Mouse (Mus musculus): ENCODE results near the gene Edc4. TPM values are rescaled to one million over a fixed set of nuclear protein-coding genes. Genes with fewer than 3 reads are reported as not detected.

Gene Edc4
- polyA plus RNA-seq, 1 experiment from 2014 or later: 50.5 TPM

DNA sequence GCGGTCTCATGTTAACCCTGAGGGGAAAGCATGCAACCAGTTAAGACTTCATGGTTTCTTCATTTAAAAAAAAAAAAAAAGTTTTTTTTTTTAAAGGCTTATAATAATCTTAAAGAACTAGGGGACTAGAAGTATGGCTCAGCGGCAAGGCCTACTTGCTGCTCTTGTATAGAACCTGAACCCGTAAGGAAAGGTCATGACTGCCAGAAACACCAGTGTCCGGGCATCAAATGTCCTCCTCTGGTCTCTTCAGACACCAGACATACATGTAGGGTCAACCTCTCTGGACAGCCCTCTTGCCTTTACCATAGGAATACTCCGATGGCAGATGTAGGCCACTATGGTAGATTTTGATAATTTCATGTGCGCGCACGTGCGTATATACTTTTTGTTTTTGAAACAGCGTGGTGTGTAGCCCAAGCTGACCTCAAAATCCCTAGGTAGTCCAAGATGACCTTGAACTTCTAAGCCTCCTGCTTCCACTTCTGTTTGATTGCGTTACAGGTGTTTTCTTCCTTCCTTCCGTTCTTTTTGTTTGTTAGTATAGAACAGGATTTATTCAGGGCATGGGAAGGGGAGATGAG, 28.4 kb upstream of the Edc4 start:
- DNase-seq (ENCODE audit: low spot score): peak; percentile 20
- Histone ChIP-seq H3K27me3 (ENCODE audit: control insufficient read depth, insufficient read depth, low read length) (no peaks in the 10 kb centered on the region), H3K36me3 (ENCODE audit: control insufficient read depth, insufficient read depth, low read length) (peaks cover 3% of the 10 kb centered on the region; the same call in 1 of the 2 replicates), H3K4me1 (ENCODE audit: control insufficient read depth, insufficient read depth, low read length) (peaks cover 19% of the 10 kb centered on the region), H3K4me3 (ENCODE audit: low read depth, low read length) (peak overlapping the region; percentile 84; the same call in 1 of the 2 replicates), H3K27ac (ENCODE audit: low read depth, low read length) (no peak overlapping the region), H3K9ac (ENCODE audit: low read length) (no peak overlapping the region), H3K9me3 (ENCODE audit: control insufficient read depth, low read length) (no peaks in the 10 kb centered on the region), H3K4me2 (ENCODE audit: low read depth) (no peak overlapping the region)
- WGBS: 86% methylated on average over 12 of the region's 12 CpGs
- no peak for ATAC-seq (ENCODE audit: insufficient read depth, low FRiP score, low TSS enrichment)

DNA sequence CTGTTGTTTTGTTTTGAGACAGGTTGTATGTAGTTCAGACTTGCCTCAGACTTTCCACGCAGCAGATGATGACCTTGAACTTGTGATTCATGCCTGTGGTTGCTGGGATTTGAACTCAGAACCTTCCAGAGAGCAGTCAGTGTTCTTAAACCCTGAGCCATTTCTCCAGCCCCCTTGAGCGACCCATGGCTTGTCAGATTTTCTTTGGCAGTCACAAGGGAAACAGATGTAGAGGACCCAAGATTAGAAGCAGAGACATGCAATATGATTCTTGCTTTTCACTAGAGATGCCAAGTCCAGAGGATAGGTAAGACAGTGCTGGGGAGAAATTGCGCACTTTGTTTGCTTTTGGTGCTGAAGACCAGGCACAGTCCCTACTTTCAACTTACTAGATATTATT, 27.5 kb upstream of the Edc4 start, which contains the start of gene Cenpt:
Gene Cenpt (minus strand): TSS at position 101 of the 400 bp plus-strand sequence.
- H3K4me1 ChIP-seq (ENCODE audit: control insufficient read depth, insufficient read depth, low read length): peaks cover 23% of the 10 kb centered on the region
- DNase-seq (ENCODE audit: low spot score): no peak
- no peak for ATAC-seq (ENCODE audit: insufficient read depth, low FRiP score, low TSS enrichment)
- no peaks in the 10 kb centered on the region for H3K9me3 ChIP-seq (ENCODE audit: control insufficient read depth, low read length)
- H3K27ac ChIP-seq (ENCODE audit: low read depth, low read length): no peak within 1 kb of the TSS
- H3K36me3 ChIP-seq (ENCODE audit: control insufficient read depth, insufficient read depth, low read length): peaks cover under 1% of the 10 kb centered on the region; the same call in 1 of the 2 replicates
- H3K27me3 ChIP-seq (ENCODE audit: control insufficient read depth, insufficient read depth, low read length): no peaks in the 10 kb centered on the region
- no peak within 1 kb of the TSS for H3K4me2 ChIP-seq (ENCODE audit: low read depth)
- 88% methylated on average over 3 of the region's 3 CpGs for WGBS
- H3K4me3 ChIP-seq (ENCODE audit: low read depth, low read length): no peak within 1 kb of the TSS
- H3K9ac ChIP-seq (ENCODE audit: low read length): no peak within 1 kb of the TSS

DNA sequence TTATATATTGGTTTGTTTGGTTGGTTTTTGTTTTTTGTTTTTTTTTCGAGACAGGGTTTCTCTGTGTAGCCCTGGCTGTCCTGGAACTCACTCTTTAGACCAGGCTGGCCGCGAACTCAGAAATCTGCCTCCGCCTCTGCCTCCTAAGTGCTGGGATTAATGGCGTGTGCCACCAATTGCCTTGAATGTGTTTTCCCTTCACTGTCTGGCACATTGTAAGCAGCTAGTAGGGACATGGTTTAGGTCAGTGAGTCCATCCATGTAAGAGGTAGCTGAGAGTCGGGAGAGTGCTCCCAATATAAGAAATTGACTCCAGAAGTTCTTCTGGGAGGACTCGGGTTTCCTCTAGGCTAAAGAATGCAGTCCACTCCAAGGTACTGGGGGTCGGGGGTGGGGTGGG, 26.4 kb upstream of the Edc4 start:
- Histone ChIP-seq H3K4me2 (ENCODE audit: low read depth) (peak overlapping the region; percentile 93), H3K36me3 (ENCODE audit: control insufficient read depth, insufficient read depth, low read length) (no peaks in the 10 kb centered on the region; the same call in 1 of the 2 replicates), H3K9ac (ENCODE audit: low read length) (no peak overlapping the region; the same call in 1 of the 2 replicates), H3K9me3 (ENCODE audit: control insufficient read depth, low read length) (no peaks in the 10 kb centered on the region), H3K4me3 (ENCODE audit: low read depth, low read length) (peak overlapping the region; percentile 69), H3K27me3 (ENCODE audit: control insufficient read depth, insufficient read depth, low read length) (no peaks in the 10 kb centered on the region), H3K27ac (ENCODE audit: low read depth, low read length) (peak overlapping the region; percentile 85; the same call in 1 of the 2 replicates), H3K4me1 (ENCODE audit: control insufficient read depth, insufficient read depth, low read length) (peaks cover 23% of the 10 kb centered on the region)
- ATAC-seq (ENCODE audit: insufficient read depth, low FRiP score, low TSS enrichment) (no peak; the same call in 1 of the 2 replicates), DNase-seq (ENCODE audit: low spot score) (no peak)
- WGBS: 28% methylated on average over 8 of the region's 8 CpGs

DNA sequence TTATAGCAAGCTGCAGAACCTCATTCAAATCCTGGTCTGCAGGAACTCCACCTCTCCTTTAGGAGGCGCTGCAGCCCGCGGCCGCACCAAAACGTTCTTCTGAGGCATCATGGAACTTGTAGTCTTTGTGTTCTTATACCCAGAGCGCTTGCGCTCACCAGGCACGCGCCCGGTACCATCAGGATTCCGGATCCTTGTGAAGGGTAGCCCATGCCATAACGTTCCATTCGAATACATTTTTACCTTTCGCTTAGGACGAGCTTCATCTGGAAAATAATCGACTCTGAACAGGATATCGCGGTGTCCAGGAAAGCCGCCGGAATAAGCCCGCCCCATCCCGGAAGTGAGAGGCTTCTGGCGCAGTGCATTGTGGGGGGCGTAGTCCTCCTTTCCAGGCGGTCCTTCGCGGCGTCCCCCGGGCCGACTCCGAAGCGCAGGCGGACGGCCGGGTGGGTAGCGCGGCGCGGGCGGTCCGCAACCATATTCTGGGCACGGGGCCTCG, 25.9 kb upstream of the Edc4 start, which contains the start of gene Thap11:
Gene Thap11 (plus strand): TSS at position 418 of the 502 bp plus-strand sequence.
- H3K4me1 ChIP-seq (ENCODE audit: control insufficient read depth, insufficient read depth, low read length): peaks cover 27% of the 10 kb centered on the region

DNA sequence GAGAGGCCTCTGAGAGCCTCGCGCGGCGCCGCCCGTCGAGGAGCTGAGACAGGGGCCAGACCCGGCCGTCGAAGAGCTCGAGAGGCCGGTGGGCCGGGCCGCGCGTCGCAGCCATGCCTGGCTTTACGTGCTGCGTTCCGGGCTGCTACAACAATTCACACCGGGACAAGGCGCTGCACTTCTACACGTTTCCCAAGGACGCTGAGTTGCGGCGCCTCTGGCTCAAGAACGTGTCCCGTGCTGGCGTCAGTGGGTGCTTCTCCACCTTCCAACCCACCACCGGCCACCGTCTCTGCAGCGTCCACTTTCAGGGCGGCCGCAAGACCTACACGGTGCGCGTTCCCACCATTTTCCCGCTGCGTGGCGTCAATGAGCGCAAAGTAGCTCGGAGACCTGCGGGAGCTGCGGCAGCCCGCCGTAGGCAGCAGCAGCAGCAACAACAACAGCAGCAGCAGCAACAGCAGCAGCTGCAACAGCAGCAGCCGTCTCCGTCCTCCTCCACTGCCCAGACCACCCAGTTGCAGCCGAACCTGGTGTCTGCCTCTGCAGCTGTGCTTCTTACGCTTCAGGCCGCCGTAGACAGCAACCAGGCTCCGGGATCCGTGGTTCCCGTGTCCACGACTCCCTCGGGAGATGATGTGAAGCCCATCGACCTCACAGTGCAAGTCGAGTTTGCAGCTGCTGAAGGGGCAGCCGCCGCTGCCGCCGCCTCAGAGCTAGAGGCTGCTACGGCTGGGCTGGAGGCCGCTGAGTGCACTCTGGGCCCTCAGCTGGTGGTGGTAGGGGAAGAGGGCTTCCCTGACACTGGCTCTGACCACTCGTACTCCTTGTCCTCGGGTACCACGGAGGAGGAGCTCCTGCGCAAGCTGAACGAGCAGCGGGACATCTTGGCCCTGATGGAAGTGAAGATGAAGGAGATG, 25.2 kb upstream of the Edc4 start:
- ATAC-seq (ENCODE audit: insufficient read depth, low FRiP score, low TSS enrichment): peak; percentile 42
- DNase-seq (ENCODE audit: low spot score): peak; percentile 64
- H3K4me3 ChIP-seq (ENCODE audit: low read depth, low read length): peak overlapping the region; percentile 69
- H3K36me3 ChIP-seq (ENCODE audit: control insufficient read depth, insufficient read depth, low read length): no peaks in the 10 kb centered on the region; the same call in 1 of the 2 replicates
- peak overlapping the region; percentile 85 for H3K27ac ChIP-seq (ENCODE audit: low read depth, low read length)
- under 1% methylated on average over 71 of the region's 71 CpGs for WGBS
- peak overlapping the region; percentile 93 for H3K4me2 ChIP-seq (ENCODE audit: low read depth)
- peak overlapping the region; percentile 78 for H3K9ac ChIP-seq (ENCODE audit: low read length)
- no peaks in the 10 kb centered on the region for H3K9me3 ChIP-seq (ENCODE audit: control insufficient read depth, low read length)
- no peaks in the 10 kb centered on the region for H3K27me3 ChIP-seq (ENCODE audit: control insufficient read depth, insufficient read depth, low read length)
- H3K4me1 ChIP-seq (ENCODE audit: control insufficient read depth, insufficient read depth, low read length): peaks cover 26% of the 10 kb centered on the region

More for the DNA sequence above, 25.9 kb upstream of the Edc4 start, which contains the start of gene Thap11:
- no peaks in the 10 kb centered on the region for H3K27me3 ChIP-seq (ENCODE audit: control insufficient read depth, insufficient read depth, low read length)
- peak within 1 kb of the TSS; percentile 93 for H3K4me2 ChIP-seq (ENCODE audit: low read depth)
- peak within 1 kb of the TSS; percentile 78 for H3K9ac ChIP-seq (ENCODE audit: low read length)
- H3K36me3 ChIP-seq (ENCODE audit: control insufficient read depth, insufficient read depth, low read length): no peaks in the 10 kb centered on the region; the same call in 1 of the 2 replicates
- H3K27ac ChIP-seq (ENCODE audit: low read depth, low read length): peak within 1 kb of the TSS; percentile 85
- peak; percentile 95 for DNase-seq (ENCODE audit: low spot score)
- H3K9me3 ChIP-seq (ENCODE audit: control insufficient read depth, low read length): no peaks in the 10 kb centered on the region
- under 1% methylated on average over 43 of the region's 43 CpGs for WGBS
- peak within 1 kb of the TSS; percentile 69 for H3K4me3 ChIP-seq (ENCODE audit: low read depth, low read length)
- ATAC-seq (ENCODE audit: insufficient read depth, low FRiP score, low TSS enrichment): peak; percentile 91

DNA sequence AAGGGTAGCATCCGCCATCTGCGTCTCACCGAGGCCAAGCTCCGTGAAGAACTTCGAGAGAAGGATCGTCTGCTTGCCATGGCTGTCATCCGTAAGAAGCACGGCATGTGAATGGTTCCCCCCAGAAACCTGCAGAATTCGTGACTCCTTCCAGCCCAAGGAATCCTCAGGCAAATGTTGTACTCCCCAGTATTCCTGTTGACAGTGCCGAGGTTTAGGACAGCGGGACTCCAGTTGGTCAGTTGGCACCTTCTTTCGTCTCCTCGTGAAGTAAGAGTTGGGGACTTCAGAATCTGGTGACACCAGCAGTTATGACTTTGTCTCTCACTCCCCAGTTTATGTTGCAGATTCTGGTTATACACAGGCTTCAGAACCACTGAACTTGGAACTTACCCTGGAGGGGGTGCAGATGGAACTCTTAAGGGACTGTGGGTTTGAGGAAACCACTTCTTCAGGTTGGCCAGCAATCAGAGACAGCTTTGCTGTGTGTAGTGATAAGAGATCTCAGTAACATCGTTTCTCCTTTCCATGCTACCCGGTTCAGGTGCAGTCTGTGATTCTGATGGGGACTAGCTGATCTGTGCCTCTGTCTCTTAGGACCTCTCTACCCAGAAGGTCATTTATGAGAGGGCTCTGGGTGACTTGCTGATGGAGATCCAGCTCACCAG, 24.4 kb upstream of the Edc4 start:
- peak overlapping the region; percentile 78 for H3K9ac ChIP-seq (ENCODE audit: low read length)
- no peaks in the 10 kb centered on the region for H3K9me3 ChIP-seq (ENCODE audit: control insufficient read depth, low read length)
- no peaks in the 10 kb centered on the region; the same call in 1 of the 2 replicates for H3K36me3 ChIP-seq (ENCODE audit: control insufficient read depth, insufficient read depth, low read length)
- ATAC-seq (ENCODE audit: insufficient read depth, low FRiP score, low TSS enrichment): no peak
- H3K27me3 ChIP-seq (ENCODE audit: control insufficient read depth, insufficient read depth, low read length): no peaks in the 10 kb centered on the region
- DNase-seq (ENCODE audit: low spot score): no peak
- H3K4me1 ChIP-seq (ENCODE audit: control insufficient read depth, insufficient read depth, low read length): peaks cover 22% of the 10 kb centered on the region
- WGBS: 24% methylated on average over 15 of the region's 15 CpGs
- peak overlapping the region; percentile 85 for H3K27ac ChIP-seq (ENCODE audit: low read depth, low read length)
- peak overlapping the region; percentile 93 for H3K4me2 ChIP-seq (ENCODE audit: low read depth)
- peak overlapping the region; percentile 69 for H3K4me3 ChIP-seq (ENCODE audit: low read depth, low read length)

DNA sequence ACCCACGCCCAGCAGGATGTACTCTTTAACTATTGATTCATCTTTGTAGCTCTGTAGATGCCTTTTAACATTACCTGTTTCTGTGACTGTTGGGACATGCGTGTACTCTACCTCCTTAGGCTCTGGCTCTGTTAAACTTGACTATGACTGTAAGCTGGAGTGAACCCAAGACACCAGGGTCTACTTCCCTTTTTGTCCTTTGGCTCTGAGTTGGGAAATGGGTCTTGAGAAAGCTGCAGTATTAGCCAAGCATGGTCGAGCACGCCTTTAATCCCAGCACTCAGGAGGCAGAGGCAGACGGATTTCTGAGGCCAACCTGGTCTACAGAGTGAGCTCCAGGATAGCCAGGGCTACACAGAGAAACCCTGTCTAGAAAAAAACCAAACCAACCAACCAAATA, 22.2 kb upstream of the Edc4 start:
- Histone ChIP-seq H3K9me3 (ENCODE audit: control insufficient read depth, low read length) (no peaks in the 10 kb centered on the region), H3K4me3 (ENCODE audit: low read depth, low read length) (no peak overlapping the region), H3K27me3 (ENCODE audit: control insufficient read depth, insufficient read depth, low read length) (no peaks in the 10 kb centered on the region), H3K36me3 (ENCODE audit: control insufficient read depth, insufficient read depth, low read length) (no peaks in the 10 kb centered on the region; the same call in 1 of the 2 replicates), H3K9ac (ENCODE audit: low read length) (no peak overlapping the region; the same call in 1 of the 2 replicates), H3K27ac (ENCODE audit: low read depth, low read length) (no peak overlapping the region), H3K4me1 (ENCODE audit: control insufficient read depth, insufficient read depth, low read length) (peaks cover 34% of the 10 kb centered on the region), H3K4me2 (ENCODE audit: low read depth) (no peak overlapping the region)
- no peak for ATAC-seq (ENCODE audit: insufficient read depth, low FRiP score, low TSS enrichment)
- WGBS: 89% methylated on average over 5 of the region's 5 CpGs
- DNase-seq (ENCODE audit: low spot score): no peak

DNA sequence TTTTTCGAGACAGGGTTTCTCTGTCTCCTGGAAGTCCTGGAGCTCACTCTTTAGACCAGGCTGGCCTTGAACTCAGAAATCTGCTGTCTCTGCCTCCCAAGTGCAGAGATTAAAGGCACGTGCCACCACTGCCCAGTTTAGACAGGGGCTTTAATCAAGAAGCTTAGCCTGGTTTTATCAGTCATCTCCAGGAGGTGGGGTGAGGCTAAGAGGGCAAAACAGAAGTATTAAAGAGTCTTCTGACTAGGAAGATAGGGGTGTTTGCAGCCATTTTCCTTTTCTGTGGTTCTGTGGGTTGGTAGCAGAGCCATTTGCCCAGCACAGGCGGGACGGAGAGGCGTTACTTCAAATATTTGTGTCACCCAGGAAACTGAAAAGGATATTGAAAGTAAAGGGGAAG, 21.4 kb upstream of the Edc4 start:
- no peaks in the 10 kb centered on the region for H3K9me3 ChIP-seq (ENCODE audit: control insufficient read depth, low read length)
- no peak for DNase-seq (ENCODE audit: low spot score)
- no peaks in the 10 kb centered on the region for H3K27me3 ChIP-seq (ENCODE audit: control insufficient read depth, insufficient read depth, low read length)
- 78% methylated on average over 5 of the region's 5 CpGs for WGBS
- peaks cover 34% of the 10 kb centered on the region for H3K4me1 ChIP-seq (ENCODE audit: control insufficient read depth, insufficient read depth, low read length)
- no peaks in the 10 kb centered on the region; the same call in 1 of the 2 replicates for H3K36me3 ChIP-seq (ENCODE audit: control insufficient read depth, insufficient read depth, low read length)
- H3K9ac ChIP-seq (ENCODE audit: low read length): no peak overlapping the region
- no peak overlapping the region for H3K27ac ChIP-seq (ENCODE audit: low read depth, low read length)
- peak overlapping the region; percentile 30 for H3K4me2 ChIP-seq (ENCODE audit: low read depth)
- no peak for ATAC-seq (ENCODE audit: insufficient read depth, low FRiP score, low TSS enrichment)
- no peak overlapping the region; the same call in 1 of the 2 replicates for H3K4me3 ChIP-seq (ENCODE audit: low read depth, low read length)
